Mouse (Mus musculus) embryonic stem cell, embryonic (primary cell): Measurements from ENCODE around the gene A4gnt.

Experiments
- CTCF ChIA-PET, 4 experiments: fragments of 300-600 bp in 2 of 4; fragments of 350-600 bp in 2 of 4; sonication (Branson Sonifier 250); formaldehyde crosslinking; loops; one replicate each; lab custom pipeline; 2022; ENCODE audit warnings: inconsistent platforms in 2 of 4; lab: Charles Lee
- POLR2A ChIA-PET, 4 experiments: fragments of 300-600 bp in 2 of 4; fragments of 350-600 bp in 2 of 4; sonication (Branson Sonifier 250); formaldehyde crosslinking; loops; one replicate each; lab custom pipeline; 2022; ENCODE audit warnings: antibody characterized with exemption in 4 of 4, inconsistent platforms in 1 of 4; lab: Charles Lee

Gene A4gnt

GRCm38 (mm10) chr9:99667596-99667995 is 55.3 kb downstream of the A4gnt start:
- ChIA-PET CTCF (interaction anchor here in 1 of 4 experiments (0.6 kb wide), 1 partner anchor 437 kb away, joined by 3 read pairs; no protein-coding TSS in a partner anchor), POLR2A (no interaction called here)

- POLR2A ChIA-PET: interaction anchor here in 3 of 4 experiments (0.6 to 1.5 kb wide), 3 partner anchors 9 to 62 kb away, joined by 4 to 8 read pairs (median 4); no protein-coding TSS in a partner anchor
- CTCF ChIA-PET: interaction anchor here (0.6 to 2.2 kb wide), 6 partner anchors 9 to 217 kb away, joined by 3 to 15 read pairs (median 4); no protein-coding TSS in a partner anchor
Observed at GRCm38 (mm10) chr9:99671603-99672002, 59.3 kb downstream of the A4gnt start.
